Mouse (Mus musculus) heart, embryonic 16.5 days (tissue): Measurements from ENCODE around the gene Mypop. TPM values are rescaled to one million over a fixed set of nuclear protein-coding genes. Genes with fewer than 3 reads are reported as not detected.

ENCODE experiments used
- ATAC-seq: fragments of 200-750 bp; cut with Nextera tagmentation; replicated peaks from 2 replicates; pipeline ENCODE4 v1.8.0; 2017; ENCODE audit warnings: moderate number of reproducible peaks; ENCODE audit not compliant: insufficient read depth, low FRiP score; ENCODE audit errors: extremely low read depth
- H3K27ac ChIP-seq: fragments of 300-500 bp; sonication (generic); 2 replicates; pipeline ENCODE4 v1.5.1; 2014; ENCODE audit warnings: mild to moderate bottlenecking, low read length, control low read depth, moderate library complexity
- H3K27me3 ChIP-seq: fragments of 300-500 bp; sonication (generic); 2 replicates; pipeline ENCODE4 v1.6.1; 2014; ENCODE audit warnings: low read length, mixed read lengths; ENCODE audit not compliant: control insufficient read depth, insufficient read depth
- H3K36me3 ChIP-seq: fragments of 300-500 bp; sonication (generic); 2 replicates; pipeline ENCODE4 v1.6.1; 2014; ENCODE audit not compliant: control insufficient read depth, insufficient read depth
- H3K4me1 ChIP-seq: fragments of 300-500 bp; sonication (generic); 2 replicates; pipeline ENCODE4 v1.6.1; 2014; ENCODE audit warnings: low read length, mixed read lengths; ENCODE audit not compliant: control insufficient read depth, insufficient read depth
- H3K4me2 ChIP-seq: fragments of 300-500 bp; sonication (generic); 2 replicates; pipeline ENCODE4 v1.6.1; 2014; ENCODE audit warnings: low read depth, mild to moderate bottlenecking, control low read depth, low read length
- H3K4me3 ChIP-seq: fragments of 300-500 bp; sonication (generic); 2 replicates; pipeline ENCODE4 v1.5.1; 2014; ENCODE audit warnings: mild to moderate bottlenecking, control low read depth, low read length
- H3K9ac ChIP-seq: fragments of 300-500 bp; sonication (generic); 2 replicates; pipeline ENCODE4 v1.6.1; 2014; ENCODE audit warnings: low read length, control low read depth
- H3K9me3 ChIP-seq: fragments of 300-500 bp; sonication (generic); replicated peaks from 2 replicates; pipeline ENCODE4 v1.6.1; 2016; ENCODE audit warnings: low read length; ENCODE audit not compliant: control insufficient read depth
- WGBS: fragments of 180-500 bp; shearing (Covaris S2); extraction: QIAGEN DNeasy Blood & Tissue Kit; methylation state at CpG from one replicate; pipeline ENCODE4 v1.1.7; 2014; 5-methylcytosine and 5-hydroxymethylcytosine counted together
- polyA plus RNA-seq: library from polyadenylated mRNA; unstranded; fragments of >200 nt; fragmentation: Nextera tagmentation; extraction: Ambion mirVana; gene quantifications from 2 replicates; pipeline ENCODE4 v1.2.1, GENCODE M21; 2015

Mypop gene
- polyA plus RNA-seq, 1 experiment from 2014 or later: 1.8 TPM

DNA sequence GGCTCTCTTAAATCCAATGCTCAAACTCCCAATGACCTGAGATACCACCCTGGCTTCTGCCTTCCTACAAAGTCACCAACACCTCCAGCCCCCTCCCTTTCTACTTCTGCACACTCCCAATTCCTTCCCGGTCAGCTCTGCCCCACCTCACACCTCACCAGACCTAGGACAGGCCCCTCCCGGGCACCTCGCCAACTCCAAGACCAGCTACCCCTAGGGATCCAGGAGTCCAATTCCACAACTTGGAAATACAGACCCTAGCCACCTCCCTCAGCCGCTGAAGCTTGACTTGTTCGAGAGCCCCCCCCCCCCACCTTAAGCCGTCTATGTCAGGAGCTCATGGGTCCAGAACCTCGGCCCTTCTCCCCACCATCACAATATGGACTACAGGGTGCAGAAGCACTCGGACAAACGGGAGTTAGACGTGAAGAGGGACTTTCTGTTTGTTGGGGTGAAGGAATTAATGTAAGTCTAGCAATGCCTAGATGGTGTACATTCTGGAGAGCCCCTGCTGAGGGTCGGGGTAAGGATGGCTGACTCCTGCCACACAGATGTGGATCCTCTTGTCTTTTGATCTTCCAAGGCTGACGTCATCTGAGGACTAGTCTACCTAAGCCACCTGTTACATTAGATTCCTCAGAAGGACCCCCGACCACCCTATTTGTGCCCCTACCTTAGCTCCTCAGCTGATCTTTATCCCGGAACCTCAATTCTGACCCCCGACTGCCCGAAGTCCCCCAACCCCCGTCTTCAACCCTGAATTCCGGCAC lies 31.3 kb downstream of the Mypop start:
- Histone ChIP-seq H3K9me3 (no peaks in the 10 kb centered on the region), H3K4me1 (peaks cover 18% of the 10 kb centered on the region), H3K27ac (no peak overlapping the region), H3K27me3 (peaks cover 26% of the 10 kb centered on the region), H3K4me2 (no peak overlapping the region), H3K9ac (no peak overlapping the region), H3K36me3 (no peaks in the 10 kb centered on the region), H3K4me3 (no peak overlapping the region)
- no peak for ATAC-seq
- 44% methylated on average over 18 of the region's 18 CpGs for WGBS

DNA sequence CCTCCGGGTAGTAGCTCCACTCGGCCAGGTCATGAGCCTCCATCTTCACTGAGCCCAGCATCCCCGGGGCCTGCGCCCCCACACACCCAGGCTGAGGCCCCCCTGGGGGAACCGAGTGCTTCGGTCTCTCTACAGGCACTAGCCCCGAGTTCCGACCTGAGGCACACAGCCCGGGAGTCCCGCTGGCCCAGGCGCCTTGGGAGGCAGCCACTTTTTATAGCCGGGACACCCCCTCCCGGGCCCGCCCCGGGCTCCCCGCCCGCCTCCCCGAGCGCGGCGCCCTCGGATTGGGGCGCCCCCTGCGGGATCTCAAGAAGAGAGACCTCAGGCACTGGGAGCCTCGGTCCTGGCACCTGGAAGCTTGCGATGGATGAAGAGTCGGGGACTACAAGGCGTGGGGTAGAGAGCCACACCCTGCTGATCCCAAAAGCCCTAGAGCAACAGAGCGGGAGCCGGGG lies 32.3 kb downstream of the Mypop start, which contains the start of gene Foxa3:
Gene Foxa3, minus strand, starts transcription at position 182 of the 458 bp plus-strand sequence.
- Histone ChIP-seq H3K4me3 (peak within 1 kb of the TSS; percentile 93), H3K4me1 (peaks cover 18% of the 10 kb centered on the region), H3K9me3 (no peaks in the 10 kb centered on the region), H3K27me3 (peaks cover 26% of the 10 kb centered on the region), H3K27ac (peak within 1 kb of the TSS; percentile 65), H3K36me3 (no peaks in the 10 kb centered on the region), H3K4me2 (peak within 1 kb of the TSS; percentile 95), H3K9ac (peak within 1 kb of the TSS; percentile 97)
- WGBS: 2% methylated on average over 30 of the region's 30 CpGs
- no peak for ATAC-seq

DNA sequence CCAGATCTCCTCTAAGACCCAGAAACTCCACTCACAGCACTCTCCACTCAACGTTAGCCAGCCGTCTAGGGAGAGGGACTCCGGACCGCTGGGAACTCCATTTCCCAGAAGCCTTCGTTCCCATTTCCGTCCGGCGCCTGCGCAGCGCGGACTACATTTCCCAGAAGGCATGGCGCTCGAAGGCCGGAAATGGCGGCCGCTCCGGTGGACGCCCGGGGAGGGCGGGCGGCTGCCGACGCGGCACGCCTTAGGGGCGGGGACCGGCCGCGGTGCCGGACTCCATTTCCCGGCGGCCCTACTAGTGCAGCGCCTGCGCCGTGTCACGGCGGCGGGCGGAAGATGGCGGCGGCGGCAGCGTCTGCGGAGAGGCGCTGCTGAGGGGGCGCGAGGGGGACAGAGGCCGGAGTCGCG lies 33.1 kb downstream of the Mypop start, which contains the start of gene Sympk:
Gene Sympk, plus strand, starts transcription at position 282 of the 411 bp plus-strand sequence.
- WGBS: 1% methylated on average over 50 of the region's 50 CpGs
- H3K36me3 ChIP-seq: peaks cover under 1% of the 10 kb centered on the region; the same call in 1 of the 2 replicates
- H3K27ac ChIP-seq: peak within 1 kb of the TSS; percentile 65
- H3K9me3 ChIP-seq: no peaks in the 10 kb centered on the region
- peak within 1 kb of the TSS; percentile 93 for H3K4me3 ChIP-seq
- H3K4me2 ChIP-seq: peak within 1 kb of the TSS; percentile 95
- peaks cover 18% of the 10 kb centered on the region for H3K4me1 ChIP-seq
- H3K9ac ChIP-seq: peak within 1 kb of the TSS; percentile 97
- ATAC-seq: peak; percentile 95
- H3K27me3 ChIP-seq: peaks cover 26% of the 10 kb centered on the region

DNA sequence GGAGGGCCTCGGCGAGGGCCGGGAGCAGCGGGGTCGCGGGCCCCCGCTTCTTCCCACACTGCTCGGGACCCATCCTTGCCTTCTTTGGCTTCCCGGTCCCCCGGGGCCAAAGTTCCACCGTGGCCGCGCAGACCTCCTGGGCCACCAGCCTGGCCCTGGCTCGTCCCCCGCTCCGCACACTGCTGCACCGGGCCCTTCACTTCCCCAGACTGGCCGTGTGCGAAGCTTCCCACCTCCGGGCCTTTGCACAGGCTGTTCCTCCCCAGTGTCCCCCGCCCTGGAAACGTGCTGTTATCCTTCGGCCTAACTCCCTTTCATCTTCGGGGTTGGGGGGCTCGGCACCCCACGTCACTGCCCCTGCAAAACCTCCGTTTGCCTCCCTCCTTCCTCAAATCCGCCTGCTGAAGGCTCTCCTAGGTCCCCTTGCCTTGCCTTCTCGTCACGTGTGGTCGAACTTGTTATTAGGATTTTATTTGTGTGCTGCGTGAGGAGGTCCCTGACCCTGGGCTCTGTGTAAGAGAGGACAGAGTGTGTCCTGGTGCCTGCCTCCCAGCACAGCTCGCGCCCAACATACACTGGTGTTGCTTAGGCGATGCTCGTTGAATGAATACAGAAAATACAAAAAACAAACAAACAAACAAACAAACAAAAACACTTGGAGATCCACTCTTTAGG lies 33.7 kb downstream of the Mypop start:
- WGBS: 1% methylated on average over 29 of the region's 36 CpGs
- peaks cover 7% of the 10 kb centered on the region for H3K36me3 ChIP-seq
- peak overlapping the region; percentile 95 for H3K4me2 ChIP-seq
- peak overlapping the region; percentile 65 for H3K27ac ChIP-seq
- ATAC-seq: peak; percentile 41
- peaks cover 18% of the 10 kb centered on the region for H3K4me1 ChIP-seq
- peak overlapping the region; percentile 97 for H3K9ac ChIP-seq
- peak overlapping the region; percentile 93 for H3K4me3 ChIP-seq
- no peaks in the 10 kb centered on the region for H3K9me3 ChIP-seq
- H3K27me3 ChIP-seq: peaks cover 23% of the 10 kb centered on the region

DNA sequence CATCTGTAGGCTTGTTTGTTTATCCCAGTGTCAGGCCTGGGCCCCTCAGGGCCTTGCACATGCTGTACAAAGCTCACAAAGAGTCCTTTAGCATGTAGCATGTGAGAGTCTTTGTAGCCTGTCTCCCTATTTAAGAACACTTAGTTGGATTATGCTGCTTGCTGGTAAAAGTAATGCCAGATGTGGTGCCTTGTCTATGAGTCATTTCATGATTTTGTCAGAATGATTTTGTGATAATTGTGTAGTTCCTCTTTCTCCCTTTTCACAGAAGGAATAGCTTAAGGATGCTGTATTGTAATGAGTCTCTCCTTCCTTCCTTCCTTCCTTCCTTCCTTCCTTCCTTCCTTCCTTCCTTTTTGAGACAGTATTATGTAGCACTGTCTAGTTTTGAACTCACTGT lies 37.0 kb downstream of the Mypop start:
- H3K36me3 ChIP-seq: peaks cover 29% of the 10 kb centered on the region
- no peak overlapping the region for H3K27ac ChIP-seq
- ATAC-seq: no peak
- H3K9ac ChIP-seq: no peak overlapping the region
- peaks cover 18% of the 10 kb centered on the region for H3K4me1 ChIP-seq
- no peak overlapping the region for H3K4me2 ChIP-seq
- no peaks in the 10 kb centered on the region for H3K9me3 ChIP-seq
- no peak overlapping the region for H3K4me3 ChIP-seq
- H3K27me3 ChIP-seq: peaks cover 8% of the 10 kb centered on the region

DNA sequence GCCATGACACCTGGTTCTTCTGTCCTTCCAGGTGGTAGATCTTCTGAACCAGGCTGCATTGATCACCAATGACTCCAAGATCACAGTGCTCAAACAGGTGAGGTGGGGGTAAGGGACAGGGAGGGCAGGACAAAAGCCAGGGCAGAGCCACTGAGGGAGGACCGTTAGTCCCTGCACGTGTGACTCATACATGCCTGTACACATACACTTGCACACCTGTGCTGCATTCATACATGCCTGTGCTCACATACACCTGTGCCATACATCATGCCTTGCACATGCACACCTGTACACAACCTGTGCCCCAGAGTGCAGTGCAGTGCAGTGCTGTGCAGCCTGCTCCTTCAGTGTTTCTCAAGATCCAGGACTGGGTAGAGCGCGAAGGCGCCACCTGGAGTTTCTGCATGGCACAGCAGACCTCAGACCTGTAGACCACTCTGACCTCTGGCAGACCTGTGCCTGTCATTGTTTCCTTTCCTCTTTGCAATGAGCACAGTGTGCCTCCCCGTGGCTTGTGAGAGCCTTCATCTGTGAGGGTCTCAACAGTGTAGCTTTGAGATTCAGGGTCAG lies 38.1 kb downstream of the Mypop start:
- H3K27me3 ChIP-seq: no peaks in the 10 kb centered on the region
- H3K27ac ChIP-seq: no peak overlapping the region
- H3K4me2 ChIP-seq: no peak overlapping the region
- no peak for ATAC-seq
- H3K4me1 ChIP-seq: peaks cover 12% of the 10 kb centered on the region
- WGBS: 61% methylated on average over 6 of the region's 6 CpGs
- H3K9me3 ChIP-seq: no peaks in the 10 kb centered on the region
- peaks cover 32% of the 10 kb centered on the region for H3K36me3 ChIP-seq
- no peak overlapping the region for H3K9ac ChIP-seq
- H3K4me3 ChIP-seq: no peak overlapping the region

DNA sequence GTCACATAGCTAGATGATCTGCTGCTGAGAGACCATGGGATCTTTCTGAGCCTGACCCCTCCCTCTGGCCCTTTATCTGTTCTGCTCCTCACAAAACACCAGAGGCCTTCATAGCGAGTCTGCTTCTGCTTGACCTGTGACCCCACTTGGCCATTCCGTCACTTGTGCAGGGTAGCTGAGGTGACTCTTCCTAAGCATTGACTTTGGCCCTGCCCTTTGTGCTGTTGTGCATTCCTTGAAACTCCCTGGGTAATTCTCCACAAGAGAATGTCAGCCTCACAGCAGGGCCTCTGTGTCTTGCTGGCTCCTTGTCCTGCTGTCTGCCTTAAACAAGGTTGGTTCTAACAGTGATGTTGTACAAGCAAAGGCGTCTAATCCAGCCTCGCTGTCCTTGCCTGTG lies 40.6 kb downstream of the Mypop start:
- Histone ChIP-seq H3K4me3 (no peak overlapping the region), H3K27me3 (no peaks in the 10 kb centered on the region), H3K9ac (no peak overlapping the region), H3K27ac (no peak overlapping the region), H3K4me2 (no peak overlapping the region), H3K4me1 (no peaks in the 10 kb centered on the region), H3K36me3 (peaks cover 48% of the 10 kb centered on the region), H3K9me3 (no peaks in the 10 kb centered on the region)
- WGBS: 65% methylated on average over 4 of the region's 4 CpGs
- no peak for ATAC-seq

DNA sequence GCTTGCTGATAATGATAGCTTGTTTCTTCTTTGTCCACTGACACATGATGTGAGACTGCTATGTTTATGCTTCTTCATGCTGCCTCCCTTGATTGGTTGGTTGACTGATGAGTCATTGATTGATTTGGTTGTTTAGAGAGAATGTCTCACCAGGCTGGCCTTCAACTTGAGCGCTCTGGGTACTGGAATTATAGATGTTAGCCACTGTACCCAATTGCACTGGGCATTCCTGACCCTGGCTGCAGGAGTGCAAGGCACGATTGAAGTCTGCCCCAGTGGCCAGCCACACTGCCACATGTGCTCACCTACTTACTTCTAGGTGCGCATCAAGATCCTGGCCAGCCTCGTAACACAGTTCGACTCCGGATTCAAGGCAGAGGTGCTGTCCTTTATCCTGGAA lies 53.6 kb downstream of the Mypop start:
- WGBS: 96% methylated on average over 6 of the region's 6 CpGs
- H3K27me3 ChIP-seq: no peaks in the 10 kb centered on the region
- H3K4me1 ChIP-seq: no peaks in the 10 kb centered on the region
- H3K9me3 ChIP-seq: no peaks in the 10 kb centered on the region
- no peak overlapping the region for H3K4me3 ChIP-seq
- H3K9ac ChIP-seq: no peak overlapping the region
- peaks cover 80% of the 10 kb centered on the region for H3K36me3 ChIP-seq
- ATAC-seq: no peak
- H3K4me2 ChIP-seq: no peak overlapping the region
- H3K27ac ChIP-seq: no peak overlapping the region
